Mouse (Mus musculus): ENCODE measurements around the gene Gp9. TPM values are rescaled to one million over a fixed set of nuclear protein-coding genes. Genes with fewer than 3 reads are reported as not detected.

Gene Gp9
- polyA plus RNA-seq, 1 experiment from 2014 or later, result 3.3 TPM

DNA sequence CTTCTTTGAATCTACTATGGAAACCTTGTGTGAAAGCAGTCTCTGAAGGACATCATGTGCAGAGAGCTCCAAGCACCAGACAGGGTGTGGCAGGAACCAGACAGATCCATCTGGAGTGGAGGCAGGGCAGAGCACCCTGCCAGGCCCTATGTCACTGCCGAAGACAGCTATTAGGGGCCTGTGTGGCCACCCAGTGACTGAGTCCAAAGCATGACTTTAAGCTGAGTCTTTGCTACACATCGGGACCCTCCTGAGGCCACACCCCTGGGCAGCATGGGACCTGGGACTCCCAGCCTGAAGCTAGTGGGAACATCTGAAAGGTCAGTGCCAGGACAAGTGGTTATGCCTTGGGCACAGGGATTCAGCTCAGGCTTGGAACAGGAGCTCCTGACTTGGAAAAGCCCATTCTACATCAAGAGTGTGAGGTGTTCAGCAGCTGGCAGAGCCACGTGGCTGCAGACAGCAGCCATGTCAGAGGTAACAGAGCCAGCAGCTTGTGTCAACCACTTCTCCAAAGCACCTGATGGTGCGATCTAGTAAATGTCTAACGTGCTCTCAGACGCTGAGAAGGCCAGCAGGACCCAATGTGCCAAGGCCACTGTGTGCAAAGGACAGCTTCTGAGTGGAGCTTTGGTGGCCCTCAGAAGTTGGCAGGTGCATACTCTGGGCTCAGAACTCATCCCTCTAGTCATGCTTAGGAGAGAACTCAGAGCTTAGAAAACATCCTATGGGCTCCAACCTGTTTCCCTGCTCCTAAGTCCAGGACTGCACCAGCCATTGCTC lies 9.4 kb downstream of the Gp9 start:
- 85% methylated on average over 6 of the region's 6 CpGs for WGBS
- Histone ChIP-seq H3K36me3 (ENCODE audit: control insufficient read depth, insufficient read depth, low read length) (peaks cover 4% of the 10 kb centered on the region; the same call in 1 of the 2 replicates), H3K4me2 (ENCODE audit: low read length) (no peak overlapping the region), H3K27me3 (replicated peaks; ENCODE audit: control insufficient read depth, insufficient read depth, low read length) (no peaks in the 10 kb centered on the region), H3K9me3 (ENCODE audit: control insufficient read depth, low read length) (no peaks in the 10 kb centered on the region), H3K27ac (ENCODE audit: low read depth) (no peak overlapping the region), H3K4me1 (replicated peaks; ENCODE audit: control insufficient read depth, insufficient read depth, low read length) (peaks cover 9% of the 10 kb centered on the region), H3K9ac (ENCODE audit: low read length) (no peak overlapping the region), H3K4me3 (ENCODE audit: low read depth, low read length) (no peak overlapping the region)
- ATAC-seq (replicated peaks; ENCODE audit: low FRiP score, low TSS enrichment, low read depth), result no peak
- peak; percentile 40 for DNase-seq (ENCODE audit: low spot score)

DNA sequence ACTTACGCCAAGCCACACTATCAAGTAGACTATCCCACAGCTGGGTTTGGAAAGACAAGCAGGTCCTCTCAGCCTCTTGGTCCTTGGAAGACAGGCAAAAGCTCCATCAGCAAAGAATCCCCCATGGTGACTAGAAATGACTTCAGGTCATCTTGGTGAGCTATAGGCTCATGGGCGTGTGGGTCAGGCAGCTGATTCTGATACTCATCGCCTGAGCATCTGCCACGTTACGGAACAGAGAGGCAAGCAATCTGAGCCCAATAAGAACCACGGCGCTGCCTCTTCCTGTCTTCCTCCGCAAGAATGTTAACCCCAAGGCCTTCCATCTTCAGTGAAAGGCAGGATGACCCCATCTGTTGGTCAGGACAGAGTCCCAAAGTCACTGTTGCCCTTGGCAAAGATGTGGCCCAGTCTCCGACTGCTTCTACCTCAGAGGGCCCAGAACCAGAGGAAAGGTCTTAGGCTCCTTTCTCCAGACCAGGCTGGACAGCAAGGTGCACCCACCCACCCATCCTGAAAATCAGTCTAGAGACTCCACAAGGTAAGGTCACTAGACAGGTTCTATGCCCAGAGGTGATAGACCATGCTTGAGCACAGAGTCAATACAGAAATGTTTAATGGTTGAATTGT lies 10.5 kb downstream of the Gp9 start:
- H3K27ac ChIP-seq (ENCODE audit: low read depth), result no peak overlapping the region
- ATAC-seq (replicated peaks; ENCODE audit: low FRiP score, low TSS enrichment, low read depth), result no peak
- WGBS, result 91% methylated on average over 9 of the region's 9 CpGs
- peaks cover 8% of the 10 kb centered on the region; the same call in 1 of the 2 replicates for H3K36me3 ChIP-seq (ENCODE audit: control insufficient read depth, insufficient read depth, low read length)
- H3K4me3 ChIP-seq (ENCODE audit: low read depth, low read length), result no peak overlapping the region
- DNase-seq (ENCODE audit: low spot score), result peak; percentile 53
- no peak overlapping the region for H3K4me2 ChIP-seq (ENCODE audit: low read length)
- H3K4me1 ChIP-seq (replicated peaks; ENCODE audit: control insufficient read depth, insufficient read depth, low read length), result peaks cover 9% of the 10 kb centered on the region
- no peaks in the 10 kb centered on the region for H3K9me3 ChIP-seq (ENCODE audit: control insufficient read depth, low read length)
- H3K27me3 ChIP-seq (replicated peaks; ENCODE audit: control insufficient read depth, insufficient read depth, low read length), result no peaks in the 10 kb centered on the region
- H3K9ac ChIP-seq (ENCODE audit: low read length), result no peak overlapping the region

DNA sequence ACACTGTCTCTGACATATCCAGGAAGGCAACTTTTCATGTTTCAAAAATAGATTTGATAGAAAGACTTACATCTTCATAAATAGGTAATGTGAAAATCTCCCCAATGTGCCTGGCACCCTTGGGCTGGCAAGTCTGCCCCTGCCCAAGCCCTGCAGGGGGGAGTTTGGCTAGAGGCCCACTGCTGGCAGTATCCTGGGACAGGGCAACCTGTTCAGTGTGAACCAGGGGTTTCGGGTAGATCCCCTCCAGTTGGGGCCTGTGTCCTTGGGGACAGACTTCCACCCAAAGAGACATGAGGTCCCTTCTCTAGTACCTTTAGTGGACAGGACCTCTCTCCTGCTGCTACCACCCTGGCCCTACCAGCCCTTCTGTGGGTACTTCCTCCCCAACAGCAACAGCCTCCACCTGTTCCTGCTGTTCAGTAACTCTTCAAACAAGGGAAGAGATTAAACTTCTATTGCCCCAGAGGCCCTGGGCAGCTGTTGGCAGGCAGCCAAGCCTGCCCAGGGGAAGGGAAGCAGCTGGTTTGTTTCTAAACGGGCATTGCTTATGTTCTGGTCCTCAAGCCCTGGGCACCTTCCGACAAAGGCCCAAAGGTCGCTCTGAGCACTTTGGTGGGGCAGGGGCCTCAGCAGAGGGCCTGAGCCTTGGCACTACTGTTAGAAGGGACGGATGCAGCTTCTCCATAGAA lies 11.2 kb downstream of the Gp9 start:
- Histone ChIP-seq H3K27me3 (replicated peaks; ENCODE audit: control insufficient read depth, insufficient read depth, low read length) (no peaks in the 10 kb centered on the region), H3K9me3 (ENCODE audit: control insufficient read depth, low read length) (no peaks in the 10 kb centered on the region), H3K4me3 (ENCODE audit: low read depth, low read length) (no peak overlapping the region), H3K4me2 (ENCODE audit: low read length) (no peak overlapping the region), H3K9ac (ENCODE audit: low read length) (no peak overlapping the region), H3K27ac (ENCODE audit: low read depth) (peak overlapping the region; percentile 65), H3K36me3 (ENCODE audit: control insufficient read depth, insufficient read depth, low read length) (peaks cover 8% of the 10 kb centered on the region; the same call in 1 of the 2 replicates), H3K4me1 (replicated peaks; ENCODE audit: control insufficient read depth, insufficient read depth, low read length) (peaks cover 9% of the 10 kb centered on the region)
- DNase-seq (ENCODE audit: low spot score) (peak; percentile 62), ATAC-seq (replicated peaks; ENCODE audit: low FRiP score, low TSS enrichment, low read depth) (peak; percentile 28; the same call in 1 of the 2 replicates)
- WGBS, result 32% methylated on average over 5 of the region's 5 CpGs

DNA sequence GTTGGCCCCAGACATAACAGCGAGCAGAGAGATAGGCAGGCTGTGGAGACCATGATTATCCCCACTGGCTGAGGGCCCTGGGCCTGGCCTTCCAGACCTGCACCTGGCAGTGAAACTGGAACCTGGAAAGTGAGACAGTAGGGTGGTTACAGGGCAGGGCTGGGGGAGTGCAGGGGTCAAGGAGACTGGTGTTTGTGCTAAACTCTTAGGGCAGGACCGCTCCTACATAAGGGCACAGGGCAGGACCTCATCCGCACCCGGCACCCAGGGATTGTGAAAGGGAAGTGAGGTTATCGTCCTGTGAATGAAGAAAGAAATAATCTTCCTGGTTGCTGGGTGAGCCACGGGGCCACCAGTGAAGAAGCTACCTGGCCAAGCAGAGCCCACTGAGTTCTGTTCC lies 11.9 kb downstream of the Gp9 start:
- H3K27me3 ChIP-seq (replicated peaks; ENCODE audit: control insufficient read depth, insufficient read depth, low read length), result no peaks in the 10 kb centered on the region
- no peak overlapping the region for H3K9ac ChIP-seq (ENCODE audit: low read length)
- ATAC-seq (replicated peaks; ENCODE audit: low FRiP score, low TSS enrichment, low read depth), result peak; percentile 12; the same call in 1 of the 2 replicates
- peaks cover 9% of the 10 kb centered on the region for H3K4me1 ChIP-seq (replicated peaks; ENCODE audit: control insufficient read depth, insufficient read depth, low read length)
- H3K4me3 ChIP-seq (ENCODE audit: low read depth, low read length), result no peak overlapping the region
- H3K9me3 ChIP-seq (ENCODE audit: control insufficient read depth, low read length), result no peaks in the 10 kb centered on the region
- 86% methylated on average over 6 of the region's 6 CpGs for WGBS
- peaks cover 8% of the 10 kb centered on the region; the same call in 1 of the 2 replicates for H3K36me3 ChIP-seq (ENCODE audit: control insufficient read depth, insufficient read depth, low read length)
- H3K27ac ChIP-seq (ENCODE audit: low read depth), result peak overlapping the region; percentile 65
- no peak overlapping the region for H3K4me2 ChIP-seq (ENCODE audit: low read length)
- peak; percentile 50 for DNase-seq (ENCODE audit: low spot score)

- Histone ChIP-seq H3K4me3 (ENCODE audit: low read depth, low read length) (no peak overlapping the region), H3K9ac (ENCODE audit: low read length) (no peak overlapping the region), H3K36me3 (ENCODE audit: control insufficient read depth, insufficient read depth, low read length) (peaks cover 8% of the 10 kb centered on the region; the same call in 1 of the 2 replicates), H3K27ac (ENCODE audit: low read depth) (no peak overlapping the region), H3K27me3 (replicated peaks; ENCODE audit: control insufficient read depth, insufficient read depth, low read length) (no peaks in the 10 kb centered on the region), H3K9me3 (ENCODE audit: control insufficient read depth, low read length) (no peaks in the 10 kb centered on the region), H3K4me2 (ENCODE audit: low read length) (no peak overlapping the region), H3K4me1 (replicated peaks; ENCODE audit: control insufficient read depth, insufficient read depth, low read length) (peaks cover 9% of the 10 kb centered on the region)
- peak; percentile 53 for DNase-seq (ENCODE audit: low spot score)
- WGBS, result 69% methylated on average over 7 of the region's 7 CpGs
- ATAC-seq (replicated peaks; ENCODE audit: low FRiP score, low TSS enrichment, low read depth), result 0 out of 2 replicates have a peak, but pooled peaks have one; percentile 30
Measured at GRCm38 (mm10) chr6:87790779-87791480, 13.1 kb downstream of the Gp9 start.

DNA sequence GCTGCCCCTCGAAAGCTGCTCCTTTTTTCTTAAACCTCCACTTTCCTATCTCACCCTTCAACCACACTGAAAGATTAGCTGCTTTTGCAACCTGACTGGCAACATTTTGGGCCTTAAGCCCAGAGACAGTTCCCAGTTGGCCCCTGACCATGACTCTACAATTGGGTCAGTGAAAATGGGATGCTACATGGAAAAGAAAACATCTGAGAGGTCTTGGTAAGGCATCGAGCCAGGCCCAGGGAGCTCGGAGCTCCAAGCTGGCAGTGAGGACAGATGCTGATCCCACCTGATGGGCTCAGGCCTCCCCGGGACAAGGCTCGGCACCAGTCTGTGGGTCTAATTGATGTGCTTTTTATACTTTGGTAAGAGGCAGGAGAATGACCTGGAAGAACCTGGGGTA lies 14.0 kb downstream of the Gp9 start:
- peaks cover 8% of the 10 kb centered on the region; the same call in 1 of the 2 replicates for H3K36me3 ChIP-seq (ENCODE audit: control insufficient read depth, insufficient read depth, low read length)
- H3K9me3 ChIP-seq (ENCODE audit: control insufficient read depth, low read length), result no peaks in the 10 kb centered on the region
- no peak overlapping the region for H3K4me3 ChIP-seq (ENCODE audit: low read depth, low read length)
- H3K27me3 ChIP-seq (replicated peaks; ENCODE audit: control insufficient read depth, insufficient read depth, low read length), result no peaks in the 10 kb centered on the region
- no peak overlapping the region for H3K4me2 ChIP-seq (ENCODE audit: low read length)
- ATAC-seq (replicated peaks; ENCODE audit: low FRiP score, low TSS enrichment, low read depth), result no peak
- 93% methylated on average over 5 of the region's 5 CpGs for WGBS
- peaks cover 9% of the 10 kb centered on the region for H3K4me1 ChIP-seq (replicated peaks; ENCODE audit: control insufficient read depth, insufficient read depth, low read length)
- H3K27ac ChIP-seq (ENCODE audit: low read depth), result no peak overlapping the region
- no peak overlapping the region for H3K9ac ChIP-seq (ENCODE audit: low read length)
- DNase-seq (ENCODE audit: low spot score), result no peak

DNA sequence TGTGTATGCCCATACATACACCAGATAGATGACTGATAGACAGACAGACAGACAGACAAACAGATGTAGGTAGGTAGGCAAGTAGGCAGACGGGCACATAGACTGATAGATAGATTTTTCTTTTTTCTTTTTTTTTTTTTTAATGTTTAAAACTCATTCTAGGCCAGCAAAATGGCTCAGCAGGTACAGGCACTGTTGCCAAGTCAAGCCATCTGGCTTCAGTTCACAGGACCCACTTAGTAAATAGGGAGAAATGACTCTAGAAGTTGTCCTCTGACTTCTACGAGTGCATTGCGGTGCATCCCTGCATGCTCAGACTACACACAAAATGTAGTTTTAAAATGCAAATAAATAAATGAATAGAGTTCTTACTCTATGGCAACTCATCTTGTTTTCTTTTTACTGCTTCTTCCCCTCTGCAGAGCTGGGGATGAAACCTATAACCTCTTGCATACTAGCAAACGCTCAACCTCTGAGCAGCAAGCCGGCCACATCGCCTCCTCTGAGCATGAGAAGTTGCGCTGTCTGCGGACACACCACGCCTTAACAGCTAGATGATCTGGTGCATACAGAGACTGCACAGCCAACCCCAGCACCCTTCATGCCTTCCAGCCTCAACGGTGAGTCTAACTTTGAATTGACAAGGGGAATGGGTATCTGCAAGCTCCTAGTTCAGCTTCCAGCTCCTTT lies 16.1 kb downstream of the Gp9 start:
- Histone ChIP-seq H3K4me1 (replicated peaks; ENCODE audit: control insufficient read depth, insufficient read depth, low read length) (peaks cover 8% of the 10 kb centered on the region), H3K4me2 (ENCODE audit: low read length) (no peak overlapping the region), H3K4me3 (ENCODE audit: low read depth, low read length) (no peak overlapping the region), H3K36me3 (ENCODE audit: control insufficient read depth, insufficient read depth, low read length) (peaks cover 8% of the 10 kb centered on the region; the same call in 1 of the 2 replicates), H3K27me3 (replicated peaks; ENCODE audit: control insufficient read depth, insufficient read depth, low read length) (no peaks in the 10 kb centered on the region), H3K9me3 (ENCODE audit: control insufficient read depth, low read length) (no peaks in the 10 kb centered on the region), H3K9ac (ENCODE audit: low read length) (no peak overlapping the region), H3K27ac (ENCODE audit: low read depth) (no peak overlapping the region)
- no peak for DNase-seq (ENCODE audit: low spot score)
- no peak for ATAC-seq (replicated peaks; ENCODE audit: low FRiP score, low TSS enrichment, low read depth)
- WGBS, result 90% methylated on average over 10 of the region's 10 CpGs
